Mouse (Mus musculus) E14TG2a.4 (cell line): ENCODE results near the gene Ang.

ENCODE experiments used
- CTCF ChIP-seq: conservative IDR thresholded peaks from 2 replicates; pipeline ENCODE4 v1.5.1; 2014; ENCODE audit warnings: low read length
- NANOG ChIP-seq: IDR thresholded peaks from 2 replicates; pipeline ENCODE4 v1.6.1; 2014; ENCODE audit warnings: borderline replicate concordance, low read length, mixed read lengths
- POU5F1 ChIP-seq: IDR thresholded peaks from 2 replicates; pipeline ENCODE4 v1.6.1; 2014; ENCODE audit warnings: low read length, borderline replicate concordance

- TF ChIP-seq CTCF (no peak), POU5F1 (no peak), NANOG (no peak)
Observed at GRCm38 (mm10) chr14:51053176-51053575, 37.8 kb upstream of the Ang start.
